Mouse (Mus musculus) heart, adult 18-20 months (tissue): ENCODE data around the gene Arhgap15. TPM values are rescaled to one million over a fixed set of nuclear protein-coding genes. Genes with fewer than 3 reads are reported as not detected.

Experiments used
- DNase-seq, 2 experiments: peaks; one replicate each; pipeline ENCODE4 v3.0.0; 2021 to 2022; ENCODE audit warnings: mixed read lengths in 1 of 2
- total RNA-seq, 2 experiments: library from RNA; stranded (reverse); gene quantifications; 2 replicates each; pipeline ENCODE4 v1.2.3; 2021

Gene Arhgap15
- total RNA-seq, 2 experiments from 2014 or later = 0.62 to 2.1 TPM

DNA sequence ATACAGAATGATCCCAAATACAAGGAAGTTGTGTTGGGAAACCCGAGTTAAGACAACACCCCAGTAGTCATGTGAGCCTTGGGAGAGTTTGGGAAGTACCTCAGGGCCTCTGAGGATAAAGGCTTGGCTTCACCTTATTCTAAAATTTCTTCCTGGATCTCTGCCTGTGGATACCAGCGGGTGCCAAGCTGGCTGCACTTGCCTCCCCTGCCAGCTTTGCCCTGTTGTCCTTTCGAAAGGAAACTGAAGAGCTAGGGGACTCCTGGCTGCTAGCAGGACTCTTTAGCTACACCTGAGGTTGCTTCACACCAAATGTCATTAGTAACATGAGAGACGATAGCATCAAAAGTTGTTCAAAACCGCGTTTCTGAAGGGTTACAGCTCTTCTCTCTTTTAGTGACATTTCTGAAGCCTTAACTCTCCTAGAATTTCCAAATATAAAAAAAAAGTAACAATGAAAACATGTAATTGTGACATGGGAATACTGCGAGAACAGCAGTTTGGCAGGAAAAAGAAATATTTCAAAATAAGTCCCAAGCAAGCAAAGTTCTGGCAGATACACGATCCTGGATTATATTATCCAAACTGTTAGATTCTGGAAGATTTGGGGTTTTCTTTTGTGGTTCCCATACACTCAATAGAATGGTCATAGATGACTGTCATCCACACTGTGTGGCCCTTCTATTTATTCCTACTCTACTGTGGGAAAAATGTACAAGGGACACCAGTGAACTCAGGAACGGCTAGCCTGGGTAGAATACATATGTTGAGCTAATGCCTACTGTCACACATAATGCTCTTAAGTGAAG, 364.6 kb downstream of the Arhgap15 start:
- peak; percentile 36 to 39 for DNase-seq

DNA sequence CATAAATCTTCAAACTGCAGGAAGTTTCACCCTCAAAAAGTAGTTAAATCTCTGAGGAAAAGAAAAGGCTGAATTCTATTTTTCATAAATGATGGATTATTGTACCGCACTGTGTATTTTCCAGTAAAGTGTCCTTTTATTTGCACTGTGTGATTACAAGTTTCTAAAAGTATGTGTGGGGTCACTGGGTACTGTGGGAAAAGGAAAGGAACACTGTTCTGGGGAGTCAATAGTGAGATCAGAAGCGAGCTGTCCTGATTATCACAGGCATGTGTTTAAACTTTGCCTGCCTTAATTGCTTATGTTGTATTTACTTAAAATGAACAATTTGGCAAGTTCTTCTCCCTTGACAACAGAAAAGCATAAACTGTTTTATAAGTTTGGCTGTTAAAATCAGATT, 365.7 kb downstream of the Arhgap15 start:
- DNase-seq = peak; percentile 16 to 18

DNA sequence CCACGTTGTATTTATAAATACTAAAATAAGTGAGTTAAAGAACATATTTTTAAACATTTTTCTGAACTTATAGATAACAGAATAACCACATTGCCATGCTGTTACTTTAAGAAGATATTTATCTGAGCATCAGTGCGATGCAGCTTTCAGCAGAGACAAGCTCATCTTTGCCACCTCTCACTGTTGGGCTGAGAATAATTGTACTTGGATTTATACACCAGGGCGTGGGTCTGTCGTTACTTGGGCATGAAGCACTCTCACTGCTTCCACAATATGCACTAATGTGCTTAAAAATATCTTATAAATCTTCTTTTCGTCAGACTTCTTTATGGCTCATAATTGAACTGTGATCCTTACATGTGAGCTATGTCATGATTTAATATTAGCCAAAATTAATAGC, 372.5 kb downstream of the Arhgap15 start:
- DNase-seq = no peak

DNA sequence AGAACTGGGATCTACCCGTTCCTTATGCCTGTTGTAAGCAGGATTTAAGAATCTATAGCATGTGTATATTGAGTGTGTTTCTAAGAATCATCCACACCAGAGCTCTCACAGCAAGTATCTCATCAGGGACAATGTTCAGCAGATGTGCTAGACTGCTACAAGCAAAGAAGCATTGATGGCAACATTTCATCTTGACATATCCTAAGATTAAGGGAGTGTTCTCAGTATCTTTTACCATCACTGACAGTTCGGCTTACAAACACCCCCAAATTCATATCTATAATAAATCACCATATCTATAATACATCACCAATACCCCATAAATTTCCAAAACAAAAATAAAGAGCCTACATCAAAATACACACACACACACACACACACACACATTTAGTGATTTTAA, 374.6 kb downstream of the Arhgap15 start:
- no peak for DNase-seq

DNA sequence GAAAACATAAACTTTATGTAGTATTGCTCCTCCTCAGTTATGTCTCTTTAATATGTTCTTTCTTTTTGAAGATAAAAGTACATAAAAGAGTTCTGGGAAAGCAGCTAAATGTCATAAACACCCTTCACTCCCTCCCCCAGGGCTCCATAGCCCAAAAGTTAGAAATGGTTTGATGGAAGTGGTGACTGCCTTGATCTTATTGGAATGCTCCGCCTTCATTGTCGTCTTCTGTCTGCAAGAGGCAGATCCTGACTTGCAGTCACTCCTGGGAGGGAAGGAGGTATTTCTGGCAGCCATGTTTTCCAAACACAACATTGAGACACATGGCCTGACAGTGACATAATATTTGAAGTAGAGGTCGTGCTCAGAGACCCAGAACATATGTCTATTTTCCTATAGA, 375.5 kb downstream of the Arhgap15 start:
- DNase-seq = no peak

DNA sequence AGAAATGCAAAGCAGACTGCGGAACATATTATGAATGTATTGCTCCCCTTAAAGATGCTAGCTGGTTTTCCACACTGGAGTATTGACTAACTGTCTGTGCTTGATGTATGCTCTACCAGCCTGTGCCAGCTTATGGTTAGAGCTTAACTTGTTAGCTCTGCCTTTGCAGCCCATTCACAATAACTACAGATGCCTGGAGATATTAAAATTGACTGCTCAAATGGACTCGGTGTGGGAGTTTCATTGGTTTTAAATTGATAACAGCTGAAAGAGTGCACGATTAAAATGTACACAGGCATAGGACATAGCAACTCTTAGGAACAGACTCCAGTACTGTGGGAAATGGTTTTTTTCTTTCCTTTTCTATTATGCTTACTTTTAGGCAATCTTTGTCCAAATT, 376.1 kb downstream of the Arhgap15 start:
- no peak for DNase-seq

DNA sequence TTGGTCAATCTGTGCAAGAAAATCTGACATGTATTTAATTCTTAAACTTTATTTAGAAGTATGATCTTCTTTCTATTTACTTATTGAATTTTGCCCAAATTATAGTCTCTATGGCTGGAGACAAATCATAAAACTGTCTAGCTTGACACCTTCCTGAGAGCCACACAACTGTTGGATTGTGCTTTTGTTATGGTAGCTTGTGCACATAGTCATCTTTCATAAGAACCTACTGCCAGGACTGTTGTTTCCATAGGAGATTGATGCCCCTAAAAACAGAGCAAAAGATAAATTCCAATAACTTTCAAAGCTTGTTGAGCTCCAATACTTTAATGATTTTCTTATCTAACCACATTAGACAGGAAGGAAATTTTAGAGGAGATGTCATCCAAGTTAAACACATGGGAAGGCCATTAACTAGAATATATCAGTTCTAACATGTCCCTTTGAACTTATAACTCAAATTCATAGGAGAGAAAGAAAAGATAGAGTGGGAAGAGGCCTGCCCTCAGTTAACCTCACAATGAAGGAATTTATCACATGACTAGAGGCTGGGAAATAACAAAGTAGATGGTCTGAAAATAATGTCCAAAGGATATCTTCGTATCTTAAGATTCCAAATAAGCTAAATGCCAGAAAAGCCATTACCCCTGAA, 377.5 kb downstream of the Arhgap15 start:
- DNase-seq = no peak

DNA sequence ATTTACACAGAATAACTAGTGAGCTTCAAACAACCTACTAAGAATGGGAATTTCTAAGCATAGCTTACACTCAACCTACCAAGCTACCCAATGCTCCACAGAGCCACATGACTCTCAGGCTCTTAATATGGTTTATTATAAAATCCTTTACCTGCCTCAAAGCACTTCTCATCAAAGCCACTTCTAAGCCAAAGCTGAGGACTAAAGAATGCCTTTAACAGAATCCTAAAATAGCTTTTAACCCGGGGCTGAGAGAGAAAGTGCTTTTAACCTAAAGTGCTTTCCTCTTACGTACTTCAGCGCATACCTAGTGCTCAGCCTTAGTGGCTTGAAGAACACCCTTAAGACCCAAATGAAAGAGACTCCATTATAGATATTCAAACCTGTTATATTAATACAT, 380.9 kb downstream of the Arhgap15 start:
- no peak for DNase-seq

DNA sequence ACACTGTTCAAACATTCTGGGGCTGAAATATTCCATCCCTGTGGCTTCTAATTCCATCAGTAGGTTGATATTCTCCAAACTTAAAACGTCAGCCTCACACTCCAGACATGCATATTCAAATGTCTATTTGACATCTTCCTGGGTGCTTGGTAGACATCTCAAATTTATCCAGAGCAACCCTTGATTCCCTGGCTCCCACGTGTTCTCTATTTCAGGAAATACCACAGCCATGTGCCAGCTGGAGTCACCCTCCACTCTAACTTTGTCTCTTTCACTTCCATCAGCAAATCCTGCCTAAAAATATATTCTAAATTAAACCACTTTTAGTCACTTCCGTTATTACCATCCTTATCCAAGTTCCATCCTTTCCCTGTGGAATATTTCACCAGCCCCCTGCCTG, 382.6 kb downstream of the Arhgap15 start:
- DNase-seq = no peak

DNA sequence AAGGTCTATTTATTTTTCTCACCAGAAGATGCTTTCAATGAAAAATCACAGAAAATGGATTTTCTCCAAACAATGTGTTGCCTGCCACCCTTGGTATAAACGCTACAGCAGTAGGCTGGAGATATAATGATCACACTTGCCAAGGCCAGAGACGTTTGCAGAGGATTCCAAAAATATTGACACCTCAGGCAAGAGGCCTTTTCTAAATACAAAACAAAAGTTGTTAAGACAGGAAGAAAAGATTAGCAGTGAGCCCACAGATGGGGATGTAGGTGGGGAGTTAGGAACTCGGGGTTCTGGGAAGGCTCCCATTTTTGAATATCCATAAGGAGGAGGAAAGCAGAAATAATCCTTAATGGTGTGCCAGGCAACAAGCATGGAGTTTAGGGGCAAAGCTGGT, 386.2 kb downstream of the Arhgap15 start:
- no peak for DNase-seq

DNA sequence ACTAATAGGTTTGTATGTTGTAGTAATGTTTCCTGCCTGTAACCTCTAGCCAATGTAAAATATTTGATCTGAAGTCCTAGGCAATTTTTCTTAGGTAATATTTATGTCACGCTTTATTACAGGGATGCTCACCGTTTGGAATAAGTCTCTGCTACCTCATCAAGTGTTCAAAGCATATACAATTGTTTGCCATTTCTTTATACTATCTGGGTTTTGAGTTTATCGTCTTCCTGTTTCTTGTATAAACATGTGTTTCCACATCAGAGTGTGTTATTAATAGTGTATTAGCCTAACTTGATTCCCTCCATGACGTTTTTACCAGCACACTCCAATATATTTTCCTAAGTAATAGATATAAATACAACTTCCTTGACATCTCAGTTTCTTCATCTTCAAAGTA, 391.8 kb downstream of the Arhgap15 start:
- DNase-seq = no peak

DNA sequence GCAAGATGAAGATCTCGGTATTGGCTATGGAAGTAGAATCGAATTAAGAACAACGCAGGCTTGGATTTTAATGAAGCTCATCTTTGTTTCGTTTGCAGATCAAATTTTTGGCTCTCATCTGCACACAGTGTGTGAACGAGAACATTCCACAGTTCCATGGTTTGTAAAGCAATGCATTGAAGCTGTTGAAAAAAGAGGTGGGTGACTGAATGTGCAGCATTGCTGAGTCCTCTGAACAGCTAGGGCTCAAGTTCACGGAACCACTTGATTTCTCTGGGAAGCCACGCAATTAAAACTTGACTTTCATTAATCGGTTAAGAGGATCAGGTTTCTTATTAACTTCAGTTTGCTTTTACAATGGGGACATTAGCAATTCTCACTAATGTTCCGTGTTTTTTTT, 393.5 kb downstream of the Arhgap15 start:
- DNase-seq = no peak

DNA sequence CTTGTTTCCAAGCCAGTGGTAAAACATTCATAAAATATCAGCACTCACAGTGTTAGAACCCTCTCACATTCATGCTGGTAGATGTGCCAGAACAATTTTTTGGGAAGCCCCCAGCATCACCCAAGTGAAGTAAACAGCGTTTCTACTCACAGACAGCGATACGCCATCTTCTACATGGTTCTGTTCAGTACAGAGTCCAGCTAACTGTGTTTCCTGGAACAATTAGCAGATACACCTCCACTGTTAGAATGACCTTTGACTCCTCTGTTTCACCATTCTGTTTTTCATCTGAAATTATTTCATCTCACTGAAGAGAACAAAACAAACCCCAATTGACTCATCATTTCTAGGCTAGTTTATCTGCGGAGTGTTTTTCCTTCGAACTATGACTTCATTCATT, 394.0 kb downstream of the Arhgap15 start:
- DNase-seq = no peak

DNA sequence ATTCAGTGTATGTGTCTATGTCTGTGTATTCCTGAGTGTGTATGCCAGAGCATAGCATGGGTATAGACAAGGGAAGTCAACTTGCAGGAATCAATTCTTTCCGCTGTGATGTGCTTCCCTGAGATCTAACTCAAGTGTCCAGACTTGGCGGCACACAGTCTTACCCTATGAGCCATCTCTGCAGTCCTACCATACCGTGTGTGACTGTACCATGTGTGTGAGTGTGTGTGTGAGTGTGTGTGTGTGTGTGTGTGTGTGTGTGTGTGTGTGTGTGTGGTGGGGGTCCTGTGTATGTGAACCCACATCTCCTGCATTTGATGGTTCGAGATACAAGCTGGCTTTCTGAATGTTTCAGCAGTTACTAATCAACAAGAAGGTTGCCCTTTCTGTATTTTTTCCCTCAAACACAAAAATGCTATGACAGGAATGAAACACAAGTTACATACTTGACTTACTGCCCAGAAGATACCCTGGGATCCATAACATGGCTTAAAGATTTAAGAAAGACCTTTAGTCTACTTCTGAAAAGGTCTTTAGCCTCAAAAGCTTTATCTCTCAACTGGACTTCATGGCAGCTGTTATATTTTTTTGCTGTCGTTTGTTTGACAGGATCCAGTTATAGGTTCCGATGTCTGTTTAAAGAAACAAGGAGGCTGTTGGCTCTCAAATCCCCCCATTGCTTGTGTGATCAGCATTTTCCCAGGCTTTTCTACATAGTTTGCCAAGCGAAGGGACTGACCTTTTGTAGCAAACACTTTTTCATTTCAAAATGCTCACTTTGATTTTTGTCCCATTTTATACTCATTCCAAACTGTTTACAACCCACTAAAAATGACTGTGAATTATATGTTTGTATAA, 397.7 kb downstream of the Arhgap15 start:
- DNase-seq = no peak

DNA sequence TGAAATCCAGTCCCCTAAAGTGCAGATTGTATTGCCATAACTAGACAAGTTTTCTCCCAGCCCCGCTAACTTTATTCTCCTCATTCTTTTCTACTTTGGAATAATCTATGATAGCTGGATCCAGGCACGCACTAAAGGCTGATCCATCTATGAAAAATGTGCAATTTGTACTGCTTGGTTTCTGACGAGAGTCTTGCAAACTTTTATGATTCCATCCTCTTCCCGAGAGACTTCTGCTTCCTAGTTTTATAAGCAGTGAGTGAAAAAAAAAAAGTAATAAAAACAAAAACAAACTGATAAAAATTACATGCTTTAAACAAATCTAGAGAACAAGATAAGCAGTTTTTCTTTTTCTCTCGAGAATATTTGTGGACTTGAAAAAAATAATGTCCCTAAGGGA, 398.9 kb downstream of the Arhgap15 start:
- DNase-seq = peak; percentile 33 to 47

DNA sequence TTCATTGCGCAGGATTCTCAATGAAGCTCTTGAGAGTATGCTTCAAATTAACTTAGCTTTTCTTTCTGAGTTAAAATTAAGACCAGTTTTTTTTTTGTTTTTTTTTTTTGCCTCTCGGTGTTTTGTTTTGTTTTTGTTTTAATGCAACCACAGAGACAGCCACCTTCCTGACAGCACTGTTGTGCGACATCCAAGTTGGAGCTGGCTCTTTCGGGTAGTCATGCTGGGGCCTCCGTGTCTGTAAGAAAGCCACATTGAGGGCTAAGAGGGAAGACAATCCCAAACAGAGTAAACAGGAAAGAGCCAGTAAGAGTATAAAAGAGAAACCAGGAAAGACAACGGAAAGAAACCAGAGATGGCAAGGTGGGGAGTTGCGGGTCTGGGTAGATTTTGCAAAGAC, 399.3 kb downstream of the Arhgap15 start:
- DNase-seq = peak; percentile 27 to 48

DNA sequence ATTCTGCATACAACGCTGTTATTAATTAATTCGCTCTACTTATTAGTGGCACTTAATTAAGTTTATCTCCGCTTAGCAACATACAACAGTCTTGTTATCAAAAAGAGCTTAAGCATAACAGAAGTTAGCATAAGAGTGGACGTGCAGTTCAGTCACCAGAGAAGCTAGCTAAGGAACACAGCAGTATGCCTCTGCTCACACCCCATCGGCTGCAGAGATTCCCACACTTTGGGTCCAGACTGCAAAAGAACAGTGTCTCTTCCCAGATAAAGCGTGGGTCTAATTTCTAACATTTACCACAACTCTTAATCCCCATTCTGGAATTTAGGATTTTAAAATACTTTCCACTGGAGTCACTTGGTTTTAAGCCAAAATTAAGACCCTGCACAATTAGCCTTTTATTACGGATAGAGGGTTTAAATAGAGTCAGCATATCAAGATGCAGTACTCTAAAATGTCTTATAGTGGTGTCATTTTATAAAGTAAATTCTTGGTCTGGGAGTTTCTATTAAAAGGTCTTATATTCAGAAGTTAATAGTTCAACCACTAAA, 400.0 kb downstream of the Arhgap15 start:
- DNase-seq = no peak

DNA sequence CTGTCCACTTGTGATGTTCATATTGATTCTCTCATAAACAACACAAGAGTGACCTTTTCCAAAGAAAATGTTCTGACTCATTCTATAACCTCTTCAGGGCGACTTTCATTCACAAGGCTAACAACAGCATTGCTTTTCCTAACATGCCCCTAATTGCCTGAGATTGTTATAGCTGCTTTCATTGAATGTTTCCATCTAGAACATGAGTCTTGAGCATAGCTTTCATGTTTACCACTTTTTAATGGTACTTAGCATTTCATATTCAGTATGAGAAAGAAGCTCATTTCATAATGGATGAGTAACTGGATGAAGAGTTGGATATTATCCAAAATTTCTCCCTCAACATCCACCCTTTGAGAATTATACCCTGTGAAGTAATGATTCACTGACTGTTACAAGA, 403.7 kb downstream of the Arhgap15 start:
- DNase-seq = no peak

DNA sequence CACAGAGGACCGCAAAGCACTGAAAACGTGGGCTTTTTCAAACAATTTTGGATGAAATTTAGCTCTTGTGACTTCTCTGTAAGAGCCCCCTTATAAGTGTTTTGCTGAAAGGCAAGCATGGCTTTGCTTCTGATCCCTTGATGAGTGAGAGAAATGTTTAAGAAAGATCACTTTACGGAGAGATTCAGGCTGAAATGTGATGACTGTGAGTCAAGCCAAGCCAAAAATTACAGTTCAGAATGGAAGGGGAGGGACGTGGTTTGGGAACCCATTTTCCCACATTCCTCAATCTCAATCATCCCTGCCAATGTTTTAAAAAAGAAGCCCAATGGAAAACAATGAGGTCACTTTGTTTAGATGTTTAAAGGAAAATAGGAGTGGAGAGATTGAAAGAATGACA, 411.7 kb downstream of the Arhgap15 start:
- DNase-seq = no peak

DNA sequence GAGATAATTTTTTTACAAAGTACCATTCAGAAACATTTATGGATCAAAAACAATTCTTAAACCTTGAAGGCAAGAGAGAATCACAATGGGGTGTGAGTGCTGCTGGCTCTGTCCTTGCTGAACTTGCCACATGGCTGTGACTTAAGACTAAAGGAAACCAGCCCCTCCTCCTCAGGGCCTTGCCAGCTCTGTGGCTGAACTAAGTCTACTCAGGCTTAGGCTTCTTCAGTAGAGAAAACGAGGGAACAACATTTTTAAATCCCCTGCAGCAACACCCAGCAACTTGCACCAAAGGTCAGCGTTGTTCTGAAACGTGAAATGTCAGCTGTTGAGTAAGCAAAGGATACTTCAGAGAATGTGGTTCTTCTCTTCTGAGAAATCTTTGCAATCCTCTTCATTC, 417.2 kb downstream of the Arhgap15 start:
- peak; percentile 31 to 36 for DNase-seq

DNA sequence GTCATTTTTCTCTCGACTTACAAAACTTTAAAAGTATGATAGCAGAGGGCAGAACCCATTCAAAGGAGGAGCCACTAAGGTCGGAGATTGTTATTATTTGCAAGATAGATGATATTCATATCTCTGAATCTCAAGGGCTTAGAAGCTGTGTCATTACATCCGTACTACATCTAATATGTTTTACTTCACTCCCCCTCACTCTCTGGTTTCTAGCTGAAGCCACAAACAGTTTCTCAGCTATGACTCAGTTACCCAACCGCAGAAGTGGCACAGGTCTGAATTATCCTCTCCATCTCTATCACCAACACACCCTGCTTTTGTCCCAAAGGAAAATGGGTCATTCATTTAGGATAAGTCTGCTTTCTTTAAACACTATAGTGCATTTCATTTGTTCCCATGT, 418.1 kb downstream of the Arhgap15 start:
- DNase-seq = no peak

DNA sequence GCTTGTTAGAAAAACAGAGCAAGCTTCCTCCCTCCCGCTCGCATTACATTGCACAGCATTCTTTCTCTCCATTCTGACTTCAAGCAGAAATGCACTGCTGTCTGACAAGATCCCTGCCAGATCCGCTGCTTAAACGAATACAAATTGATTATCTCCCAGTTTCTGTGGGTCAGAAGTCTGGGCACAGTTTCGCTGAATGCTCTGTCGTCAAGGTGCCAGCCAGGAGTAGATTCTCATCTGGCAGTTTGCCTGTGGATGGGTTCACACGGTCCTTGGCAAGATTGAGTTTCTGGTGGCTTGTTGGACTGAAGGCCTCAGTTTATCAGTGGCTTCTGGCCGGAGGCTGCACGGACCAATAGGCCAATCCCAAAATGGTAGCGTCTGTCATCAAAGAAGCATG, 435.9 kb downstream of the Arhgap15 start:
- no peak for DNase-seq

DNA sequence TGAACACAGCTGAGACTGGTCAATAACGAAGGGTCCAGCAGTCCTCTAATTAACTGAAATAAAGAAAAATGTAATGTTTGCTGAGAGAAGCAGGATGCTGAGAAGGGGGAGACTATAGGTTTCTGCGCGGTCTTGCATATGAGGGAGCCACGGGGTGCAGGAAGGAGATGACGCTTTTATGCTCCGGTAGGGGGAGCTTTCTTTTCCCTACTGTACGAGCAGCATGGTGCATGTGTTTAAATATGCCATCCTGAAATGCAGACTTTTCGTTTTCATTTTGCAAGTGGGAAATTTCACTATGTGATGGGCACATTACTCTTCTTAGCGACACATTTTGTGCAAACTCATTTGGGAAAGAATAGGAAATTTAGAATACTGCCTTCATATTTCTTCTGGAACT, 442.1 kb downstream of the Arhgap15 start:
- no peak for DNase-seq
